Mouse (Mus musculus) CH12.LX (cell line): ENCODE results near the gene Nsun3. TPM values are rescaled to one million over a fixed set of nuclear protein-coding genes. Genes with fewer than 3 reads are reported as not detected.

Experiments
- DNase-seq: peaks from one replicate; pipeline ENCODE4 v3.0.0-alpha.2; 2013; ENCODE audit errors: extremely low read depth
- H3K27ac ChIP-seq: 2 replicates; pipeline ENCODE4 v1.5.1; 2012; ENCODE audit warnings: low read depth, mild to moderate bottlenecking, control low read depth, moderate library complexity; ENCODE audit not compliant: insufficient read depth
- H3K27me3 ChIP-seq: replicated peaks from 2 replicates; pipeline ENCODE3; 2012; ENCODE audit warnings: inconsistent platforms
- H3K36me3 ChIP-seq, 2 experiments: replicated peaks in 1 of 2; 2 replicates each; pipeline versions ENCODE3 to v1.6.1; 2012; ENCODE audit warnings: inconsistent platforms in 1 of 2, low read length in 1 of 2, mild to moderate bottlenecking in 1 of 2, mixed read lengths in 1 of 2, moderate library complexity in 1 of 2; ENCODE audit not compliant: control insufficient read depth in 1 of 2, insufficient read depth in 1 of 2
- H3K4me1 ChIP-seq, 2 experiments: 2 replicates each; pipeline ENCODE4 v1.6.1; 2012; ENCODE audit warnings: inconsistent platforms in 1 of 2, moderate library complexity in 1 of 2; ENCODE audit not compliant: insufficient read depth in 2 of 2, control insufficient read depth in 1 of 2
- H3K4me2 ChIP-seq: 2 replicates; pipeline ENCODE4 v1.6.1; 2012; ENCODE audit warnings: low read depth, mild to moderate bottlenecking, control low read depth; ENCODE audit not compliant: poor library complexity, insufficient read depth, severe bottlenecking
- H3K4me3 ChIP-seq, 3 experiments: fragments of 150-350 bp in 1 of 3; sonication (generic) in 1 of 3; replicated peaks in 1 of 3; 2 replicates each; pipeline versions ENCODE3 to v1.5.1; 2011 to 2012; ENCODE audit warnings: low read depth in 2 of 3, low read length in 2 of 3, mild to moderate bottlenecking in 2 of 3, moderate library complexity in 2 of 3, control low read depth in 1 of 3, improper control_type of control experiment in 1 of 3, inconsistent platforms in 1 of 3, mixed read lengths in 1 of 3; ENCODE audit not compliant: poor library complexity in 1 of 3
- H3K79me2 ChIP-seq: replicated peaks from 2 replicates; pipeline ENCODE4 v1.6.1; 2012; ENCODE audit warnings: mild to moderate bottlenecking, moderate library complexity; ENCODE audit not compliant: control insufficient read depth, poor library complexity, insufficient read depth, severe bottlenecking; ENCODE audit errors: extremely low read depth
- H3K9ac ChIP-seq: 2 replicates; pipeline ENCODE4 v1.6.1; 2012; ENCODE audit warnings: low read depth, mild to moderate bottlenecking, control low read depth, moderate library complexity; ENCODE audit not compliant: insufficient read depth
- H3K9me3 ChIP-seq: replicated peaks from 2 replicates; pipeline ENCODE3; 2012; ENCODE audit warnings: low read length, inconsistent platforms, mixed read lengths
- CHD1 ChIP-seq: IDR thresholded peaks from 2 replicates; pipeline ENCODE4 v1.6.1; 2012; ENCODE audit warnings: low read depth, low read length, improper control_type of control experiment, inconsistent platforms
- CTCF ChIP-seq, 2 experiments: IDR thresholded peaks in 1 of 2; conservative IDR thresholded peaks in 1 of 2; 2 replicates each; pipeline ENCODE4 v1.5.1; 2011 to 2012; ENCODE audit warnings: low read depth in 2 of 2, low read length in 2 of 2, improper control_type of control experiment in 1 of 2, inconsistent platforms in 1 of 2, mild to moderate bottlenecking in 1 of 2, moderate library complexity in 1 of 2
- ETS1 ChIP-seq: conservative IDR thresholded peaks from 2 replicates; pipeline ENCODE4 v1.6.1; 2012; ENCODE audit warnings: low read depth, mild to moderate bottlenecking, inconsistent platforms, low read length, improper control_type of control experiment, moderate library complexity
- IRF4 ChIP-seq: IDR thresholded peaks from 2 replicates; pipeline ENCODE4 v1.6.1; 2014; ENCODE audit warnings: low read depth, mild to moderate bottlenecking, inconsistent platforms, low read length, improper control_type of control experiment
- JUND ChIP-seq: conservative IDR thresholded peaks from 2 replicates; pipeline ENCODE4 v1.6.1; 2011; ENCODE audit warnings: low read depth, low read length, improper control_type of control experiment
- KAT2A ChIP-seq: IDR thresholded peaks from 2 replicates; pipeline ENCODE4 v1.6.1; 2012; ENCODE audit warnings: low read length, improper control_type of control experiment, inconsistent platforms; ENCODE audit not compliant: insufficient replicate concordance
- MAX ChIP-seq: IDR thresholded peaks from 2 replicates; pipeline ENCODE4 v1.6.1; 2011; ENCODE audit warnings: low read length, improper control_type of control experiment
- MAZ ChIP-seq: IDR thresholded peaks from 2 replicates; pipeline ENCODE4 v1.6.1; 2012; ENCODE audit warnings: low read depth, mild to moderate bottlenecking, inconsistent platforms, low read length, improper control_type of control experiment, moderate library complexity
- MXI1 ChIP-seq: IDR thresholded peaks from 2 replicates; pipeline ENCODE4 v1.6.1; 2011; ENCODE audit warnings: mild to moderate bottlenecking, low read depth, low read length, improper control_type of control experiment
- NELFE ChIP-seq: IDR thresholded peaks from 2 replicates; pipeline ENCODE4 v1.6.1; 2011; ENCODE audit warnings: low read depth, low read length, improper control_type of control experiment
- NRF1 ChIP-seq: IDR thresholded peaks from 2 replicates; pipeline ENCODE4 v1.6.1; 2014; ENCODE audit warnings: low read depth, mild to moderate bottlenecking, inconsistent platforms, low read length, improper control_type of control experiment, moderate library complexity
- POLR2A ChIP-seq: IDR thresholded peaks from 2 replicates; pipeline ENCODE4 v1.6.1; 2011; ENCODE audit warnings: low read depth, mild to moderate bottlenecking, improper control_type of control experiment, low read length
- RAD21 ChIP-seq: IDR thresholded peaks from 2 replicates; pipeline ENCODE4 v1.6.1; 2011; ENCODE audit warnings: low read depth, mild to moderate bottlenecking, low read length, improper control_type of control experiment, moderate library complexity
- SIN3A ChIP-seq: IDR thresholded peaks from 2 replicates; pipeline ENCODE4 v1.6.1; 2012; ENCODE audit warnings: low read length, improper control_type of control experiment, inconsistent platforms
- TCF12 ChIP-seq: IDR thresholded peaks from 2 replicates; pipeline ENCODE4 v1.6.1; 2014; ENCODE audit warnings: low read depth, mild to moderate bottlenecking, inconsistent platforms, low read length, improper control_type of control experiment
- USF2 ChIP-seq: conservative IDR thresholded peaks from 2 replicates; pipeline ENCODE4 v1.6.1; 2011; ENCODE audit warnings: low read depth, low read length, improper control_type of control experiment
- ZC3H11A ChIP-seq: IDR thresholded peaks from 2 replicates; pipeline ENCODE4 v1.6.1; 2012; ENCODE audit warnings: low read depth, mild to moderate bottlenecking, inconsistent platforms, low read length, improper control_type of control experiment
- ZKSCAN1 ChIP-seq: IDR thresholded peaks from 2 replicates; pipeline ENCODE4 v1.6.1; 2012; ENCODE audit warnings: low read depth, inconsistent platforms, low read length, improper control_type of control experiment, borderline replicate concordance
- ZMIZ1 ChIP-seq: IDR thresholded peaks from 2 replicates; pipeline ENCODE4 v1.6.1; 2012; ENCODE audit warnings: low read depth, mild to moderate bottlenecking, inconsistent platforms, low read length, improper control_type of control experiment
- dilution Hi-C: fragments of 300-500 bp; cut with MboI; formaldehyde crosslinking; loops from 2 replicates; pipeline ENCODE4 v1.14.3; 2020; ENCODE audit warnings: low sequenced_read_pairs; ENCODE audit not compliant: extremely low pct_unique_long_range_greater_than_20kb, extremely low pct_ligation_motif_present
- in situ Hi-C: fragments of 300-500 bp; cut with MboI; formaldehyde crosslinking; loops from 3 replicates; pipeline ENCODE4 v1.14.3; 2019; ENCODE audit warnings: low sequenced_read_pairs, low pct_ligation_motif_present, low pct_unique_long_range_greater_than_20kb, mixed read lengths
- polyA plus RNA-seq: library from polyadenylated mRNA; unstranded; fragments of >175 nt; gene quantifications from 2 replicates; pipeline ENCODE4 v1.2.1, GENCODE M21; 2012; ENCODE audit warnings: low read depth; ENCODE audit not compliant: insufficient read length
- total RNA-seq, 2 experiments: library from RNA; depleted of rRNA; stranded (reverse); fragments of 300-350 nt in 1 of 2; fragments of >200 nt in 1 of 2; gene quantifications; 2 replicates each; pipeline ENCODE4 v1.2.3; 2012 to 2014

Gene Nsun3
- total and polyA plus RNA-seq, 3 experiments: 8.4 to 15.3 (median 11.6) TPM

- H3K36me3 ChIP-seq: peaks cover 36 to 87% of the 10 kb centered on the region in 2 experiments
- no peaks in the 10 kb centered on the region for H3K79me2 ChIP-seq
- in situ Hi-C loops: loop anchor here (25.0 kb wide), 1 partner anchor 261 kb away; no protein-coding TSS in a partner anchor
- H3K4me2 ChIP-seq: no peak overlapping the region
- dilution Hi-C loops: no loop called here
- TF ChIP-seq RAD21 (peak; percentile 53), CTCF (conservative IDR thresholded peaks at IDR 0.05 in 1 of 2, IDR thresholded peaks at IDR 0.05 in 1 of 2; ENCODE audit: low read depth in 2 of 2, low read length in 2 of 2) (peak in 1 of 2 experiments; percentile 47; a peak in 2 of 4 replicates), TCF12 (no peak)
- H3K9me3 ChIP-seq: no peaks in the 10 kb centered on the region
- no peak for DNase-seq
- peaks cover 0 to 6% of the 10 kb centered on the region in 2 experiments; a peak in 2 of 4 replicates for H3K4me1 ChIP-seq
- no peak overlapping the region for H3K4me3 ChIP-seq
- H3K27ac ChIP-seq: no peak overlapping the region
- H3K27me3 ChIP-seq: no peaks in the 10 kb centered on the region
- H3K9ac ChIP-seq: no peak overlapping the region
These were observed 13.2 kb downstream of the Nsun3 start for GRCm38 (mm10) chr16:62773462-62773861.

- dilution Hi-C loops: no loop called here
- H3K27ac ChIP-seq: no peak overlapping the region
- no peak for TF ChIP-seq JUND
- TF ChIP-seq SIN3A: peak; percentile 99
- peak; percentile 88 for TF ChIP-seq MXI1
- TF ChIP-seq, all 38 proteins: peak for 2
- no peaks in the 10 kb centered on the region for H3K4me1 ChIP-seq
- no peaks in the 10 kb centered on the region for H3K79me2 ChIP-seq
- in situ Hi-C loops: loop anchor here (25.0 kb wide), 1 partner anchor 246 kb away; no protein-coding TSS in a partner anchor
- H3K4me3 ChIP-seq: no peak overlapping the region
- no peaks in the 10 kb centered on the region for H3K27me3 ChIP-seq
- peaks cover 3% of the 10 kb centered on the region for H3K9me3 ChIP-seq
- no peak overlapping the region for H3K9ac ChIP-seq
- H3K4me2 ChIP-seq: no peak overlapping the region
- H3K36me3 ChIP-seq: peaks cover 23 to 76% of the 10 kb centered on the region in 2 experiments
- DNase-seq: peak; percentile 82
These were observed 28.3 kb downstream of the Nsun3 start for GRCm38 (mm10) chr16:62758340-62758739.

GRCm38 (mm10) chr16:62755307-62755706 is 31.3 kb downstream of the Nsun3 start:
- H3K4me1 ChIP-seq: peaks cover 5 to 7% of the 10 kb centered on the region in 2 experiments; a peak in 2 of 4 replicates
- in situ Hi-C loops: loop anchor here (25.0 kb wide), 1 partner anchor 243 kb away; no protein-coding TSS in a partner anchor
- H3K4me2 ChIP-seq: no peak overlapping the region
- no peak for DNase-seq
- no peak overlapping the region for H3K9ac ChIP-seq
- no peaks in the 10 kb centered on the region for H3K79me2 ChIP-seq
- TF ChIP-seq MAX (no peak), POLR2A (no peak), ETS1 (no peak), TCF12 (no peak), CHD1 (no peak), KAT2A (no peak), JUND (no peak), ZMIZ1 (no peak), MAZ (no peak), USF2 (no peak), ZC3H11A (no peak), IRF4 (no peak), ZKSCAN1 (no peak), NRF1 (no peak), NELFE (no peak)
- TF ChIP-seq, all 38 proteins: peak for 0
- H3K36me3 ChIP-seq: peaks cover 11 to 59% of the 10 kb centered on the region in 2 experiments
- H3K27ac ChIP-seq: no peak overlapping the region
- H3K4me3 ChIP-seq: no peak overlapping the region
- H3K27me3 ChIP-seq: no peaks in the 10 kb centered on the region
- dilution Hi-C loops: no loop called here
- peaks cover 3% of the 10 kb centered on the region for H3K9me3 ChIP-seq
